Mouse (Mus musculus) limb, embryonic 13.5 days (tissue): ENCODE measurements around the gene Ank2. TPM values are rescaled to one million over a fixed set of nuclear protein-coding genes. Genes with fewer than 3 reads are reported as not detected.

Experiments
- ATAC-seq: fragments of 200-750 bp; cut with Nextera tagmentation; 2 replicates; pipeline ENCODE4 v1.8.0; 2017; ENCODE audit warnings: low read depth, moderate number of reproducible peaks, moderate TSS enrichment; ENCODE audit not compliant: low FRiP score
- H3K27ac ChIP-seq: fragments of 300-500 bp; sonication (generic); 2 replicates; pipeline ENCODE4 v1.5.1; 2015; ENCODE audit warnings: inconsistent platforms, mild to moderate bottlenecking, moderate library complexity
- H3K27me3 ChIP-seq: fragments of 300-500 bp; sonication (generic); 2 replicates; pipeline ENCODE4 v1.6.1; 2015; ENCODE audit warnings: mild to moderate bottlenecking, inconsistent platforms
- H3K36me3 ChIP-seq: fragments of 300-500 bp; sonication (generic); 2 replicates; pipeline ENCODE4 v1.6.1; 2015; ENCODE audit warnings: inconsistent platforms, mild to moderate bottlenecking, moderate library complexity
- H3K4me1 ChIP-seq: fragments of 300-500 bp; sonication (generic); 2 replicates; pipeline ENCODE4 v1.6.1; 2015; ENCODE audit warnings: inconsistent platforms
- H3K4me2 ChIP-seq: fragments of 300-500 bp; sonication (generic); replicated peaks from 2 replicates; pipeline ENCODE4 v1.6.1; 2015; ENCODE audit warnings: inconsistent platforms, mild to moderate bottlenecking, moderate library complexity
- H3K4me3 ChIP-seq: fragments of 300-500 bp; sonication (generic); 2 replicates; pipeline ENCODE4 v1.5.1; 2015; ENCODE audit warnings: moderate library complexity, mild to moderate bottlenecking, inconsistent platforms
- H3K9ac ChIP-seq: fragments of 300-500 bp; sonication (generic); 2 replicates; pipeline ENCODE4 v1.6.1; 2015; ENCODE audit warnings: mild to moderate bottlenecking, inconsistent platforms
- H3K9me3 ChIP-seq: fragments of 300-500 bp; sonication (generic); 2 replicates; pipeline ENCODE4 v1.6.1; 2016; ENCODE audit warnings: inconsistent platforms
- WGBS: fragments of 180-500 bp; shearing (Covaris S2); methylation state at CpG from one replicate; pipeline ENCODE4 v1.1.7; 2015; 5-methylcytosine and 5-hydroxymethylcytosine counted together
- polyA plus RNA-seq: library from polyadenylated mRNA; unstranded; fragments of >200 nt; fragmentation: Nextera tagmentation; extraction: Ambion mirVana; gene quantifications from 2 replicates; pipeline ENCODE4 v1.2.1, GENCODE M21; 2015

Gene Ank2
- polyA plus RNA-seq, 1 experiment from 2014 or later = 32.4 TPM

DNA sequence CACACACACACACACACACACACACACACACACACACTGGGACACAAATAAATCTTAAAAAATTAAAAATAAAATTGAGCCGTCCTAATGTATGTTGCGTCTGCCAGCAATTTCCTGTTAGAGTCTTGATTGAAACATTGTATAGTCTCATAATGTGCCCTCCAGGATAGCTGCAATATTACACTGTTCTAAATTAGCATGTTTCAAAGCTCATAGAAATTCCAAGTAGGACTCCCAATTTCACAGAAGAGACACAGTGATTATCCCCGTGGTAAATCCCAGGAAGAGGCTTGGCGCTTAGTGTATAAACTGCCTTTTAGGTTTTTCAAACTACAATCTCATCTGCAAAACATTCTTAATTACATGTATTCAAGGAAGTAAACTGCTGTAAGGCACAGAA, 131.7 kb downstream of the Ank2 start:
- no peaks in the 10 kb centered on the region for H3K27me3 ChIP-seq

DNA sequence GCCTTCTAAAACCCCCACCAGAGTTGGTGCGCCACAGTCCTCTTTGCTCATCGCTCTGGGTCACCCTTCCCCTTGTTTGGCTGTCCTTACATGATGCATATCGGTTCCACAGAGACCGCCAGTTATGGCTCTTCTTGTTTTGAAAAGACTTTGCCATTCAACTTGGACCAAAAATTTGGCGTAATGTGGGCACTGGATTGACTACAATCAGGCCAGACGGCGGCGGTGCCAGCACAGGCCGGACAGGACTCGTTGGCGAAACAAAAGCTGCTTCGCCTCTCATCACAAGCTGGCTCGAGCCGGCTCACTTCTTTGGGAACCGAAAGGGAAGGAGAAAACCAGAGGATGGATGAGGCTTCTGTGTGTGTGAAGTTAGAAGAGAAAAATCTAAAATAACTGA, 135.6 kb downstream of the Ank2 start:
- H3K36me3 ChIP-seq = no peaks in the 10 kb centered on the region
- no peaks in the 10 kb centered on the region for H3K27me3 ChIP-seq
- no peak overlapping the region for H3K9ac ChIP-seq

More for the DNA sequence above, 131.7 kb downstream of the Ank2 start:
- no peak for ATAC-seq
- WGBS = 73% methylated on average over 4 of the region's 4 CpGs
- Histone ChIP-seq H3K27ac (no peak overlapping the region), H3K4me3 (no peak overlapping the region), H3K4me2 (no peak overlapping the region), H3K4me1 (peaks cover 5% of the 10 kb centered on the region), H3K9me3 (no peaks in the 10 kb centered on the region), H3K9ac (no peak overlapping the region), H3K36me3 (no peaks in the 10 kb centered on the region)

GRCm38 (mm10) chr3:127362611-127363393, 136.3 kb downstream of the Ank2 start:
- Histone ChIP-seq H3K4me2 (no peak overlapping the region), H3K36me3 (no peaks in the 10 kb centered on the region)
- ATAC-seq = no peak

More for the DNA sequence above, 135.6 kb downstream of the Ank2 start:
- H3K9me3 ChIP-seq = no peaks in the 10 kb centered on the region
- peaks cover 5% of the 10 kb centered on the region for H3K4me1 ChIP-seq
- WGBS = 86% methylated on average over 15 of the region's 15 CpGs
- H3K4me2 ChIP-seq = no peak overlapping the region
- H3K4me3 ChIP-seq = no peak overlapping the region
- no peak for ATAC-seq
- no peak overlapping the region for H3K27ac ChIP-seq

GRCm38 (mm10) chr3:127361846-127362245, 137.3 kb downstream of the Ank2 start:
- Histone ChIP-seq H3K27ac (no peak overlapping the region), H3K27me3 (no peaks in the 10 kb centered on the region), H3K9ac (no peak overlapping the region), H3K4me2 (no peak overlapping the region), H3K4me1 (peaks cover 5% of the 10 kb centered on the region), H3K9me3 (no peaks in the 10 kb centered on the region), H3K36me3 (no peaks in the 10 kb centered on the region), H3K4me3 (no peak overlapping the region)
- 83% methylated on average over 8 of the region's 8 CpGs for WGBS
- ATAC-seq = no peak

More at GRCm38 (mm10) chr3:127362611-127363393, 136.3 kb downstream of the Ank2 start:
- Histone ChIP-seq H3K4me1 (peaks cover 5% of the 10 kb centered on the region), H3K27ac (no peak overlapping the region), H3K9me3 (no peaks in the 10 kb centered on the region), H3K9ac (no peak overlapping the region), H3K4me3 (no peak overlapping the region), H3K27me3 (no peaks in the 10 kb centered on the region)
- 63% methylated on average over 9 of the region's 9 CpGs for WGBS

DNA sequence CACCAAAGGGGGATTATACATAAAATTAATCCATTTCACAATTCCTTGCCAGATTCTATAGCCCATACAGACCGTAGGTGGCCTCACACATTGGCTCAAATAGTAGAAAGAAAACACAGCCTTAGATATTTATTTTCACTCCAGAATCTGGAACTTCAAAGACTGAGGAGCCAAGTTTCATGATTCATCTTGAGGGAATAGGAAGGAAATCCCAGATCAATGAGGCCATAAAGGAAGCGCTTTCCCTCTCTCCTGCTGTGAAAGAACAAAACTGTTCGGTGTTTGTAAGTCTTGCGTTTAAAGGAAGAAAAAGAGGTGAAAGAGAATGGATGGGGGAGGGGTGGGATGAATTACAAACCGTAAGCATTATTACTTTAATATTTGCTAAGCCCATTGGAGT, 137.8 kb downstream of the Ank2 start:
- no peak for ATAC-seq
- no peaks in the 10 kb centered on the region for H3K9me3 ChIP-seq
- peaks cover 5% of the 10 kb centered on the region for H3K4me1 ChIP-seq
- no peak overlapping the region for H3K27ac ChIP-seq
- H3K4me3 ChIP-seq = no peak overlapping the region
- 46% methylated on average over 5 of the region's 5 CpGs for WGBS
- H3K9ac ChIP-seq = no peak overlapping the region
- H3K4me2 ChIP-seq = no peak overlapping the region
- no peaks in the 10 kb centered on the region for H3K36me3 ChIP-seq
- H3K27me3 ChIP-seq = no peaks in the 10 kb centered on the region

DNA sequence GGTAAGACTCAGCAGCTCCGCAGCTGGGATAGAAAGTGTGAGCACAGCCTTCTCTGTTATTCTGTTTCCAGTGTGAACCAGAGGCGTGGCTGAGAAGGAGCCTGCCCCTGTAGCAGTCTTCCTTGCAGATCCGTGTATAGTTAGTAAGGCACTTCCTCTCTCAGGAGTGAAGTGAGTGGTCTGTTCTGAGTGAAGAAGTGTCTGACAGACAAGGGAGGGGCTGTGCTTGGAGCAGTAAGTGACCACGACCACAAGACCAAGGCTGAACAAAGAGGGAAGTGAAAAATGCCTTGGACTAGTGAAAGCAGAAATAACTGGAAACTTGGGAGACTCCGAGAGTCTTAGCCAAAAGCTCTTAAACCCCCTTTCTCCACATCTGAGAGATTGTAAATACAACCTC, 143.9 kb downstream of the Ank2 start:
- 51% methylated on average over 5 of the region's 5 CpGs for WGBS
- H3K4me1 ChIP-seq = no peaks in the 10 kb centered on the region
- no peaks in the 10 kb centered on the region for H3K9me3 ChIP-seq
- no peaks in the 10 kb centered on the region for H3K36me3 ChIP-seq
- no peak overlapping the region for H3K9ac ChIP-seq
- no peak overlapping the region for H3K27ac ChIP-seq
- no peak overlapping the region for H3K4me3 ChIP-seq
- no peaks in the 10 kb centered on the region for H3K27me3 ChIP-seq
- no peak for ATAC-seq
- 0 out of 2 replicates have a peak overlapping the region, but pooled peaks have one; percentile 12 for H3K4me2 ChIP-seq

DNA sequence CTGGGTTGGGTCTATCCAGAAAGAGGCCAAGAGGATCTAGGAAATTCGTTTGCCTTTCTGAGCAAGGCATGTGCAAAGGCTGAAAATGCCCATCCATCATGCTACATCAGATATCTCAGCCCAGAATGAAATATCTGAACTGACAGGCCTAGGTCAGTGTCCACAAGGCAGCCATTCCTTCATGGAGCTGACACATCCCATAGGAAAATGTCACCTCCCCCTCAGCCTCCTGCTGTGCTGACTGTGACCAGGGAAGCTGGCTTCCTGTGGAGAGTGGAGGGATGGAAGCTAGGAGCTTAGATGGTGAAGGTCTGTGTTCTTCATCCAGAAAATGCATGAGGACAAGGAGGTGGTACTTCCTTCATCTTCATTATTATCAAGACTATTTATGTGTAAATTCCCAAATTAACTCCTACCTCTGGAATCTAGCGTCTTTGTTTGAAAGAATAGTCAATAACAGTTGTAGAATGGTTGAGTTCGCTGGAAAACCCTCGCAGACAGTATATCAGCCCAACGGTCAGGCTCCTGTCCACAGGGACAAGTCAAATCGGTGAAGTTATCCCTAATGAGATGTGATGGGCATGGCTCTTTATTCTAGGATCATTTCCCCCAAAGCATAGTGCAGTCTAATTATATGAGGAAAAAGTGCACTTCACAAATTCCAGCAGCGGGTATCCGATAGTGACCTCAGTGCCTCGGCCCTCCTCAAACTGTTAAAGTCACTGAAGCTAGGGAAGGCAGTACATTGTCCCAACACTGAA, 148.4 kb downstream of the Ank2 start:
- ATAC-seq = no peak
- Histone ChIP-seq H3K9ac (no peak overlapping the region), H3K4me2 (no peak overlapping the region), H3K36me3 (no peaks in the 10 kb centered on the region), H3K27me3 (no peaks in the 10 kb centered on the region), H3K27ac (no peak overlapping the region), H3K4me1 (no peaks in the 10 kb centered on the region), H3K9me3 (no peaks in the 10 kb centered on the region), H3K4me3 (no peak overlapping the region)
- WGBS = 90% methylated on average over 9 of the region's 9 CpGs

- Histone ChIP-seq H3K4me2 (no peak overlapping the region), H3K9ac (no peak overlapping the region), H3K4me3 (no peak overlapping the region), H3K27ac (no peak overlapping the region), H3K4me1 (no peaks in the 10 kb centered on the region), H3K9me3 (no peaks in the 10 kb centered on the region), H3K27me3 (no peaks in the 10 kb centered on the region), H3K36me3 (no peaks in the 10 kb centered on the region)
- 77% methylated on average over 7 of the region's 7 CpGs for WGBS
- ATAC-seq = no peak
Measured at GRCm38 (mm10) chr3:127348926-127349325, 150.2 kb downstream of the Ank2 start.

GRCm38 (mm10) chr3:127345860-127346459, 153.2 kb downstream of the Ank2 start:
- Histone ChIP-seq H3K36me3 (no peaks in the 10 kb centered on the region), H3K27me3 (no peaks in the 10 kb centered on the region), H3K9me3 (no peaks in the 10 kb centered on the region), H3K4me2 (no peak overlapping the region), H3K27ac (no peak overlapping the region), H3K4me1 (no peaks in the 10 kb centered on the region), H3K9ac (no peak overlapping the region), H3K4me3 (no peak overlapping the region)
- WGBS = 83% methylated on average over 8 of the region's 8 CpGs
- no peak for ATAC-seq

GRCm38 (mm10) chr3:127341300-127341699, 157.8 kb downstream of the Ank2 start:
- WGBS = 94% methylated on average over 2 of the region's 2 CpGs
- Histone ChIP-seq H3K4me1 (no peaks in the 10 kb centered on the region), H3K27me3 (no peaks in the 10 kb centered on the region), H3K4me3 (no peak overlapping the region), H3K9me3 (no peaks in the 10 kb centered on the region), H3K36me3 (no peaks in the 10 kb centered on the region), H3K9ac (no peak overlapping the region), H3K4me2 (no peak overlapping the region), H3K27ac (no peak overlapping the region)
- ATAC-seq = no peak

DNA sequence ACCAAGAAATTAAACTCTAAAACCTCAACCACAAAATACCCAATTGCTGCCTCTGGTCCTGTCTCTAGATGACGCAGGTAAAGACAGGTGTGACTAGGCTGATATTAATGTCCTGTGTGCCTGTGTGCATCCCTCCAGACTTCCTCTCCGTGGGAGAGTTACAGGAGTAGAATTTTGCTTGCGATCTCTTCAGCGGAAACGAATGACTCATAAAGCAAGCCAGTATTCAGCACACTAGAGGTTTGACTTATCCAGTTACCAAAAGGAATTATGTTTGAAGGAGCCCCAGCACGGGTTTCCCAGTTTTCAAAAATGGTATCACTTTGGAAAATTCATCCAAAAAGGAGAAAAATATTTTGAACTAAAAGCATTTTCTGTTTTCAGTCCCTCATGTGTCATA, 164.3 kb downstream of the Ank2 start:
- Histone ChIP-seq H3K9me3 (0 out of 2 replicates have a peak, but pooled peaks cover 2% of the 10 kb centered on the region), H3K27me3 (no peaks in the 10 kb centered on the region), H3K27ac (no peak overlapping the region), H3K4me3 (no peak overlapping the region), H3K9ac (no peak overlapping the region), H3K36me3 (no peaks in the 10 kb centered on the region), H3K4me2 (no peak overlapping the region), H3K4me1 (no peaks in the 10 kb centered on the region)
- WGBS = 82% methylated on average over 6 of the region's 6 CpGs
- no peak for ATAC-seq

- H3K9me3 ChIP-seq = 0 out of 2 replicates have a peak, but pooled peaks cover 2% of the 10 kb centered on the region
Measured at GRCm38 (mm10) chr3:127331562-127331961, 167.6 kb downstream of the Ank2 start.

More at GRCm38 (mm10) chr3:127331562-127331961, 167.6 kb downstream of the Ank2 start:
- H3K4me2 ChIP-seq = no peak overlapping the region
- no peak for ATAC-seq
- no peaks in the 10 kb centered on the region for H3K36me3 ChIP-seq
- WGBS = 90% methylated on average over 6 of the region's 6 CpGs
- H3K27ac ChIP-seq = no peak overlapping the region
- H3K9ac ChIP-seq = no peak overlapping the region
- no peaks in the 10 kb centered on the region for H3K27me3 ChIP-seq
- no peak overlapping the region for H3K4me3 ChIP-seq
- H3K4me1 ChIP-seq = no peaks in the 10 kb centered on the region
